Mouse (Mus musculus): Measurements from ENCODE around the gene Acbd6.

The Acbd6 gene

DNA sequence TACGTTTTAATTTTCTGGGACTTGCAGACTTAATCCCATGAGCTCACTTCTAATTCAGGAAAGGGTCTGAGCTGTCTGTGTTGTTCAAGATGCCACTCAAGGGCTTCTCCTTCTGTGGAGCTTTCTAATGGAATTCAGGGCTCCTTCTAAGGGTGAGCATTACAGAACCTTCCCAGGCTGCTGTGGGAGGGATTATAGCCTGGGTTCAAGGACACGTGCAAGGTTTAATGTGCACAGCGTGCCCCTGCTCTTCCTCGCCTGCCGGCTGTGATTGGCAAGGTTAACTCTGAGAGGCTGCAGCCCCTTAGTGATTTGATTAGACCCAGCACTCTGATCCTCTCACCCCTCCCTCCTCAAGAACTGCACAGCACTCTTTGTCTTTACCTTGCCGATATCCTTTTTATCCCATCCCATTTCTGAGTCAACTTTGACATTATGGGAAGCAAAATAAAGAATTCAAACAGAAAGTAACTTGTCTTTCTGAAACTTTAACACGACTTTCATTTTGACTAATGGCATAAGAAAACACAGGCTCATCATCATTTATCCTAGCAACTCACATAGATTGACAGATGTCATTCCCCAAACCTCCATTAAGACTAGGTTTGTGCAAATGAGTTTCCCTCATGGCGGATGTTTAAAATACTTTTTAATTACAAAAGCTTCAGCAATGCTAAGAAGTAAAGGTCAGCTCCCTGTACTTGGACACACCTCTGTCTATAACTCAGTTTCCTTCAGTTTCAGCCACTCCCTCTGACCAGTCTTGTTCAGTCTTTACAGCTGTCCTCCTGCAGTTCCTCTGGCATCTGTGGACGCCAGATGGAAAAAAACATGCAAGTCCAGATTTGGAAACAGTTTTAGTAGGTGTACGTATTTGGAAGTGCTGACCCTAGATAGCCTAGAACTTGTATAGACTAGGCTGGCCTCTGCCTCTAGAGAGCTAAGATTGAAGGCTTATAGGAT is 88.7 kb downstream of the Acbd6 start:
- no peak for DNase-seq (ENCODE audit: low read depth, low spot score)

GRCm38 (mm10) chr1:155650121-155650846 is 92.4 kb downstream of the Acbd6 start:
- peak; percentile 70 for DNase-seq (ENCODE audit: low read depth, low spot score)

GRCm38 (mm10) chr1:155654961-155655360 is 97.0 kb downstream of the Acbd6 start:
- peak; percentile 52 for DNase-seq (ENCODE audit: low read depth, low spot score)

- no peak for DNase-seq (ENCODE audit: low read depth, low spot score)
Observed at GRCm38 (mm10) chr1:155656321-155656720, 98.4 kb downstream of the Acbd6 start.

DNA sequence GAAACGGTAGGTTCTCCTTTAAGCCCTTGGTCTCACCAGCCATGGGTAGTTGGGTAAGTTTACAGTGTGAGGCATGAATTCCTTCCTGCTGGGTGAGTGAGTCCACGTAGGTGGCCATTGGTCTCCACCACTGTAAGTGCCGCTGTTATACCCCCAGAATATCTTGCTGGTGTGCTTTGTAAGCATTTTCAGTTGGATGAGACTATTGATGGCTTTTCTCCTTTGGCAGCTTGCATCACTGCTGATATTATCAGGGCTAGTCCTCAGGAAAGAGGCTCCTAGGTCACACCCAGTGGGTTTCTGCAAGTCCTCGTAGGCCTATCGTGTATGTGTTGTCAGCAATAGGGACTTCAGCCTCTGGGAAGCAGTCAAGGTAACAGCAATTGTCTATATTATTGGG is 106.1 kb downstream of the Acbd6 start:
- DNase-seq (ENCODE audit: low read depth, low spot score), result no peak

GRCm38 (mm10) chr1:155675570-155675969 is 117.7 kb downstream of the Acbd6 start:
- DNase-seq (ENCODE audit: low read depth, low spot score), result no peak

GRCm38 (mm10) chr1:155681116-155681799 is 123.3 kb downstream of the Acbd6 start:
- DNase-seq (ENCODE audit: low read depth, low spot score), result peak; percentile 23

DNA sequence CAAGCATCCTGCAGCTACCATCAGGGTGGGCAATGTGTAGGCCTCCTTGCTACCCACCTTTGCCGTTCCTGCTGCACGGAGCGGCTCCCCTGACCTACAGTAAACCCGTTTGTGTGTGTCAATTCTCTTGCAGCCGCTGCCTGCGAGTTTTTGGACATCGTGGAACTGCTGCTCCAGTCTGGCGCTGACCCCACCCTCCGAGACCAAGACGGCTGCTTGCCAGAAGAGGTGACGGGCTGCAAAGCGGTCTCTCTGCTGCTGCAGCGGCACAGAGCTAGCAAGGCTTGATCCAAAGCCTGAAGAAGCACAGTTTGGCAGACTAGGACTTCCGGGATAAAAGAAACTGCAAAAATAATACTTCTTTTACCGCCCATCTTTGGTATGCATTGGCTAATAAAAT is 128.9 kb downstream of the Acbd6 start:
- DNase-seq (ENCODE audit: low read depth, low spot score), result no peak

DNA sequence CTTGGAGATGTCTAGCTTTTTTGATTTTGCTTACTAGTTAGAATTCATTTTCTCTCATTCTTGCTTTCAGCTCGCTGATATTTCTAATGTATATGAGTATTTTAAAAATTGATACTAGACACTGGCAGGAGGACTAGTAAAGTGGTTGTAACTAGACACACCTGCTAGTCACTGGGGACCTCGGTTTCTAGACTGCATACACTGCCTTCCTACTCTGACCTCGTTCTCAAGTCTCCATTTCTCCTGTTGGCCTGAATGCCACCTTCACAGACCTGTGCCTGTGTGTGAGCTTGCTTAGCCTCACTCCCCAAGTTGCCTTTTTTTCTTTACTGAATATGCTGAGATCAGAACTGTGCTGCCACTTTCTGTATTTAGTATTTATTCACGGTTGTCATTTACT is 131.2 kb downstream of the Acbd6 start:
- DNase-seq (ENCODE audit: low read depth, low spot score), result no peak

DNA sequence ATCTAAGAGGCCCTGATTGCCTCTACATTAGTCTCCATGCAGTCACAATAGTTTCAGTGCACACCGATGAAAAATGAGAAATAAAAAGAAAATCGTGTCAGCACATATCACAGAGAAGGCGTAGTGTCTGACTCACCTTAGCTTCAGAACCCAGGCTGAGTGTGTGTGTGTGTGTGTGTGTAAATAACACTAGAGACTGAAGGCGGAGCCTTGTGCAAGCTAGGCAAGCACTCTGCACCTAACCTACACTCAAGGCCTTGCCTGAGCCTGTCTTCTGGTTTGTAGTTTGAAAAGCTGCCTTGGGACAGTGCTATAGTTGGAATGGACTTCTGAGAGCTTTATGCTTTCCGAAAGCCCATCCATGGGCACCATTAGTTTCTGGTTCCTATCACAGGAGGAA is 131.6 kb downstream of the Acbd6 start:
- no peak for DNase-seq (ENCODE audit: low read depth, low spot score)

DNA sequence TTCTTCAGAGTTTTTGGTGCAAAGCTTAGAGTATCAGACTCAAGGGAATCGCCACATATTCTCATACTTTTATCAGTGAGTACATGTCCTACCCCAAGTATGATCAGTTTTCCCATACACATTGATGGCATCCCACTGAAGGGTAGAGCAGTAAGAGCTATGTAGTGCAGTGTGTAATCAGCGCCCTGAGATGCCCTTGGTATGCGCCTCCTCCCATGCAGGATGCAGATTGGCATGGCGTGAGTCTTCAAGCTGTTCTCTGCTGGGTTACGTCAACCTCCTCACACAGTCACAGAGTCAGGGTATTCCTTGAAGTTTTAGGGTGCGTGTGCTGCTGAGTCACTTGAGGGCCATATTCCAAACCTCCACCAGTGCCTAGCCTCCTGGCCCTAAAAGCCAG is 134.3 kb downstream of the Acbd6 start:
- DNase-seq (ENCODE audit: low read depth, low spot score), result no peak

DNA sequence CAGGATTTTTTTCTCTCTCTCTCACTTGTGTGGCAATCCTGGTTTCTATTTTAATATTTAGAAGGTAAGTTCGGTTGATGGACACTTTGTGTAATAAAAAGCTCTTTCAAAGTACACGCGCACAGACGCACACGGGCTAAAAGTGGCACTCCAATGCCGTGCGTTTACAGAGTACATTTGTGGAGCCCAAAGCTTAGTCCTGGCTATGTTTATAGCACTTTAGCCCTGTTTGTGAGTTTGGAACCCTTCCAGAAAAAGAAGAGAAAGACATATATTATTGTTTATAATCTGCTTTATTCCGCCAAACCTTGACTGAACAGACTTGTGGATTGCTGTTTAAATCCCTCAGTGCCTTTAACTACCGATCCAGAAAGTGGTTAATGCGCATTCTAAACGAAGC is 135.1 kb downstream of the Acbd6 start:
- DNase-seq (ENCODE audit: low read depth, low spot score), result no peak

DNA sequence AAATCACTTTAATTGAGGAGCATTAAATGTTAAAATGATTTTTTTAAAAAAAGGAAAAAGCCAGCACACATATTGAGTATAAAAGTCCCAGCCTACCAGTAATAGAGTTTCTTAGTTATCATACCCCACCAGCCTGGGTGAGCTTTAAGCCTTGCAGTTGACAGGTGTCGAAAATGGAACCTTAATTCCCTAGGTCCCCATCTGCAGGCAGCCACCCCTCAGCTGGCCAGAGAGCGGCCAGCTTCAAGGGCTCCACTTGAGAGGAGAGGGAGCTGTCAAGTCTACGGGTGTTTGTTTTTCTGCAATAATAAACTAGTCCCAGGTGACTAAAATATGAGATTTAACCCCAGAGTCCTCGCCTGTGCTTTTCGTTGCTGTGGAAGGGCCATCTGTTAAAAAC is 135.5 kb downstream of the Acbd6 start:
- DNase-seq (ENCODE audit: low read depth, low spot score), result no peak

DNA sequence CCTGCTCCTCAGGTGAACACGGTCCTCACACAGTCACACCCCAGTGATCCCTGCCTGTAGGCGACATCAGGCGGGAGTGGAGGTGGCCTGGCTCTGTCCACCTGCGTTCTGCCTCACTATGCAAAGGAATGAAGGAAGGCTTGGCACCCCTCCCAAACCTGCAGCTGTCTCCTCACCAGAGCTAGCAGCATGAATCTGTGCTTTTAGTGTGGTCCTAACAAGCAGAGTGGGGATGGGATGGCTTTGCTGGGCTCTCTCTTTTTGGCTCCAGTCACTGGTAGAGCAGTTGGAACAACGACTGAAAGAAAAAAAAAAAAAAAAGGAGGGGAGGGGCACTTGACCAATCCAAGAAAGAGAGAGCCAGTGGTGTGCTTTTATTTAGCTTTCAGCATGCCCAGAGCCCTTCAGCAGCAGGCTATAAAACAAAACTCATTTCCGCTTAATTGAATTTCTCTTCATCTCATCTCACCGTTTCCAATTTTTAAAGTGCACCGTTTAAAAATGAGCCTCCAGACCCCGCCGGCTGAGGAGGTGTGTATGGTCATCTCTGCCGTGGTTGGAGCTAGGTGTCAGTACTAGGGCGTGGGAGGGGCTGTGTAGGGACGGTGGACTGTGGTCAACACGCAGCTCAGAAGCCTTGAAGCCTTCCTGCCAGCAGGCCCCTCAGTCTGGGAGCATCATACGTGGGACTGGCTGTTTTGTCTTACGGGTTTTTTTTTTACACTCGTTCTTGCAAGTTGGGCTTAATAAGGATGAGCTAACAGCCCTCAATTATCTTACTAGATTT is 140.6 kb downstream of the Acbd6 start:
- no peak for DNase-seq (ENCODE audit: low read depth, low spot score)

GRCm38 (mm10) chr1:155700886-155701285 is 143.0 kb downstream of the Acbd6 start:
- DNase-seq (ENCODE audit: low read depth, low spot score), result no peak

- no peak for DNase-seq (ENCODE audit: low read depth, low spot score)
Observed at GRCm38 (mm10) chr1:155703191-155703680, 145.3 kb downstream of the Acbd6 start.

DNA sequence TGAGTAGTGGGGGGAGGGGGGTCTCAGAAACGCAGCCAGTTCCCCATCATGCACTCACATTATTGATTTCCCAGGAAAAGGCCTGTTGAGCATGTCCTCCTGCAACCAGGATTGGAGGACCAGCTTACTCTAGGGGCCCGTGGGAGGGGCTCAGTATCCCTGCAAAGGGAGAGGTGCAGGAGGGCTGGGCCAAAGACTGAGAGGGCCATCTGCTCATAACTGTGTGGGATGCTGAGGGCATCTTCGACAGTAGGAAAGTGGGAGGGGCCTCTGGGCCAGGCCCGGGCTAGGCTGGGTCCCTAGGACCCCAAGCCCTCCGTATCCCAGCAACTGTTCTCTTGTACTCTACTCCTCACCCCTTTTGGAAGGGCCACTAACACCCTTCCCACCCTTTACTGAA is 146.3 kb downstream of the Acbd6 start:
- no peak for DNase-seq (ENCODE audit: low read depth, low spot score)

- DNase-seq (ENCODE audit: low read depth, low spot score), result no peak
Observed at GRCm38 (mm10) chr1:155713306-155713705, 155.4 kb downstream of the Acbd6 start.

GRCm38 (mm10) chr1:155715366-155715765 is 157.4 kb downstream of the Acbd6 start:
- no peak for DNase-seq (ENCODE audit: low read depth, low spot score)

DNA sequence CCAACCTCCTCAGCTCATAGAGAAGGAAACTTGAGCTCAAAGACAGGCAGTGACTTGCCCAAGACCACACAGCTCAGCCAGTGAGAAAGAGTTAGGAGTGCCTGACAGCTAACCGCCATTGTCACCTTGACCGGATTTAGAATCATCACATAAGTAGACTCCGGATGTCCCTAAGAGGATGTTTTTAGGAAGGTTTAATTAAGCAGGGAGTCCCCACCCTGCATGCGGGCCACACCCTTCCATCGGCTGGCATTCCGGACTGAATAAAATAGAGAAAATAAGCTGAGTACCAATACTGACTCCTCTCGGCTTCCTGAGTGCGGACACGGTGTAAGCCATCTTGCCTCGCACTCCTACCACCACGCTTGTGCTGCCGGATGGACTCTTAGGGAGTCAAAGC is 159.4 kb downstream of the Acbd6 start:
- DNase-seq (ENCODE audit: low read depth, low spot score), result no peak

- DNase-seq (ENCODE audit: low read depth, low spot score), result no peak
Observed at GRCm38 (mm10) chr1:155718851-155719250, 160.9 kb downstream of the Acbd6 start.

All from retina, postnatal 7 days (tissue).